Mouse (Mus musculus): ENCODE measurements at regions not wholly inside any gene's neighbourhood (a gene's known extent, or its start where the extent isn't known, plus 50 kb on each side); places are given as distances from the start of the nearest gene placed in this dataset.

GRCm38 (mm10) chr16:62981821-62982220, 127.7 kb downstream of the Pros1 start:
- H3K4me1 ChIP-seq (ENCODE audit: insufficient read depth, low read length) = no peaks in the 10 kb centered on the region
- no peaks in the 10 kb centered on the region for H3K36me3 ChIP-seq (ENCODE audit: insufficient read depth, low read length)
- WGBS = 61% methylated on average over 1 of the region's 1 CpGs
- ATAC-seq (ENCODE audit: low FRiP score, low TSS enrichment) = no peak
- H3K4me3 ChIP-seq (ENCODE audit: low read length) = no peak overlapping the region
- H3K9ac ChIP-seq (replicated peaks; ENCODE audit: low read length) = no peak overlapping the region
- no peak overlapping the region for H3K27ac ChIP-seq (ENCODE audit: low read length)
- no peaks in the 10 kb centered on the region for H3K9me3 ChIP-seq (ENCODE audit: low read length)
- no peaks in the 10 kb centered on the region for H3K27me3 ChIP-seq (ENCODE audit: insufficient read depth, low read length)
- H3K4me2 ChIP-seq (replicated peaks; ENCODE audit: low read depth, low read length) = no peak overlapping the region

GRCm38 (mm10) chr16:62982558-62982957, 128.5 kb downstream of the Pros1 start:
- ATAC-seq (ENCODE audit: low FRiP score, low TSS enrichment) = no peak
- Histone ChIP-seq H3K36me3 (ENCODE audit: insufficient read depth, low read length) (no peaks in the 10 kb centered on the region), H3K4me1 (ENCODE audit: insufficient read depth, low read length) (no peaks in the 10 kb centered on the region), H3K27me3 (ENCODE audit: insufficient read depth, low read length) (no peaks in the 10 kb centered on the region), H3K4me2 (replicated peaks; ENCODE audit: low read depth, low read length) (no peak overlapping the region), H3K4me3 (ENCODE audit: low read length) (no peak overlapping the region), H3K9me3 (ENCODE audit: low read length) (no peaks in the 10 kb centered on the region), H3K27ac (ENCODE audit: low read length) (no peak overlapping the region), H3K9ac (replicated peaks; ENCODE audit: low read length) (no peak overlapping the region)
- 58% methylated on average over 4 of the region's 4 CpGs for WGBS

- Histone ChIP-seq H3K27me3 (ENCODE audit: insufficient read depth, low read length) (no peaks in the 10 kb centered on the region), H3K9ac (replicated peaks; ENCODE audit: low read length) (no peak overlapping the region), H3K4me2 (replicated peaks; ENCODE audit: low read depth, low read length) (no peak overlapping the region), H3K4me3 (ENCODE audit: low read length) (no peak overlapping the region), H3K36me3 (ENCODE audit: insufficient read depth, low read length) (no peaks in the 10 kb centered on the region), H3K9me3 (ENCODE audit: low read length) (no peaks in the 10 kb centered on the region), H3K4me1 (ENCODE audit: insufficient read depth, low read length) (no peaks in the 10 kb centered on the region), H3K27ac (ENCODE audit: low read length) (no peak overlapping the region)
- no peak for ATAC-seq (ENCODE audit: low FRiP score, low TSS enrichment)
- WGBS = 76% methylated on average over 3 of the region's 3 CpGs
Measured at GRCm38 (mm10) chr16:62995555-62995954, 141.4 kb downstream of the Pros1 start.

GRCm38 (mm10) chr16:63011151-63011734, 157.1 kb downstream of the Pros1 start:
- H3K4me3 ChIP-seq (ENCODE audit: low read length) = no peak overlapping the region
- H3K9me3 ChIP-seq (ENCODE audit: low read length) = no peaks in the 10 kb centered on the region
- H3K27me3 ChIP-seq (ENCODE audit: insufficient read depth, low read length) = no peaks in the 10 kb centered on the region
- no peaks in the 10 kb centered on the region for H3K4me1 ChIP-seq (ENCODE audit: insufficient read depth, low read length)
- WGBS = 72% methylated on average over 4 of the region's 4 CpGs
- H3K36me3 ChIP-seq (ENCODE audit: insufficient read depth, low read length) = no peaks in the 10 kb centered on the region
- no peak overlapping the region for H3K4me2 ChIP-seq (replicated peaks; ENCODE audit: low read depth, low read length)
- no peak overlapping the region for H3K27ac ChIP-seq (ENCODE audit: low read length)
- ATAC-seq (ENCODE audit: low FRiP score, low TSS enrichment) = no peak
- no peak overlapping the region for H3K9ac ChIP-seq (replicated peaks; ENCODE audit: low read length)

GRCm38 (mm10) chr16:63014453-63014852, 160.3 kb downstream of the Pros1 start:
- ATAC-seq (ENCODE audit: low FRiP score, low TSS enrichment) = no peak

GRCm38 (mm10) chr16:63016144-63016543, 162.0 kb downstream of the Pros1 start:
- ATAC-seq (ENCODE audit: low FRiP score, low TSS enrichment) = no peak
- H3K4me1 ChIP-seq (ENCODE audit: insufficient read depth, low read length) = no peaks in the 10 kb centered on the region
- WGBS = 23% methylated on average over 1 of the region's 1 CpGs

More at GRCm38 (mm10) chr16:63014453-63014852, 160.3 kb downstream of the Pros1 start:
- no peaks in the 10 kb centered on the region for H3K27me3 ChIP-seq (ENCODE audit: insufficient read depth, low read length)
- no peaks in the 10 kb centered on the region for H3K9me3 ChIP-seq (ENCODE audit: low read length)
- H3K27ac ChIP-seq (ENCODE audit: low read length) = no peak overlapping the region
- H3K36me3 ChIP-seq (ENCODE audit: insufficient read depth, low read length) = no peaks in the 10 kb centered on the region
- H3K4me2 ChIP-seq (replicated peaks; ENCODE audit: low read depth, low read length) = no peak overlapping the region
- no peaks in the 10 kb centered on the region for H3K4me1 ChIP-seq (ENCODE audit: insufficient read depth, low read length)
- no peak overlapping the region for H3K9ac ChIP-seq (replicated peaks; ENCODE audit: low read length)
- 33% methylated on average over 7 of the region's 7 CpGs for WGBS
- H3K4me3 ChIP-seq (ENCODE audit: low read length) = no peak overlapping the region

GRCm38 (mm10) chr16:63016658-63017057, 162.6 kb downstream of the Pros1 start:
- 61% methylated on average over 2 of the region's 2 CpGs for WGBS
- Histone ChIP-seq H3K9me3 (ENCODE audit: low read length) (no peaks in the 10 kb centered on the region), H3K27me3 (ENCODE audit: insufficient read depth, low read length) (no peaks in the 10 kb centered on the region), H3K9ac (replicated peaks; ENCODE audit: low read length) (no peak overlapping the region), H3K27ac (ENCODE audit: low read length) (no peak overlapping the region), H3K4me2 (replicated peaks; ENCODE audit: low read depth, low read length) (no peak overlapping the region), H3K36me3 (ENCODE audit: insufficient read depth, low read length) (no peaks in the 10 kb centered on the region), H3K4me1 (ENCODE audit: insufficient read depth, low read length) (no peaks in the 10 kb centered on the region), H3K4me3 (ENCODE audit: low read length) (no peak overlapping the region)
- ATAC-seq (ENCODE audit: low FRiP score, low TSS enrichment) = no peak

More at GRCm38 (mm10) chr16:63016144-63016543, 162.0 kb downstream of the Pros1 start:
- Histone ChIP-seq H3K9me3 (ENCODE audit: low read length) (no peaks in the 10 kb centered on the region), H3K36me3 (ENCODE audit: insufficient read depth, low read length) (no peaks in the 10 kb centered on the region), H3K27ac (ENCODE audit: low read length) (no peak overlapping the region), H3K9ac (replicated peaks; ENCODE audit: low read length) (no peak overlapping the region), H3K4me2 (replicated peaks; ENCODE audit: low read depth, low read length) (no peak overlapping the region), H3K4me3 (ENCODE audit: low read length) (no peak overlapping the region), H3K27me3 (ENCODE audit: insufficient read depth, low read length) (no peaks in the 10 kb centered on the region)

- Histone ChIP-seq H3K9me3 (ENCODE audit: low read length) (no peaks in the 10 kb centered on the region), H3K27ac (ENCODE audit: low read length) (no peak overlapping the region), H3K4me2 (replicated peaks; ENCODE audit: low read depth, low read length) (no peak overlapping the region), H3K36me3 (ENCODE audit: insufficient read depth, low read length) (no peaks in the 10 kb centered on the region), H3K4me1 (ENCODE audit: insufficient read depth, low read length) (no peaks in the 10 kb centered on the region), H3K4me3 (ENCODE audit: low read length) (no peak overlapping the region), H3K27me3 (ENCODE audit: insufficient read depth, low read length) (no peaks in the 10 kb centered on the region), H3K9ac (replicated peaks; ENCODE audit: low read length) (no peak overlapping the region)
- no peak for ATAC-seq (ENCODE audit: low FRiP score, low TSS enrichment)
- WGBS = 93% methylated on average over 4 of the region's 4 CpGs
Measured at GRCm38 (mm10) chr16:63030399-63030798, 176.3 kb downstream of the Pros1 start.

- Histone ChIP-seq H3K4me3 (ENCODE audit: low read length) (no peak overlapping the region), H3K4me2 (replicated peaks; ENCODE audit: low read depth, low read length) (no peak overlapping the region), H3K4me1 (ENCODE audit: insufficient read depth, low read length) (no peaks in the 10 kb centered on the region), H3K27ac (ENCODE audit: low read length) (no peak overlapping the region), H3K27me3 (ENCODE audit: insufficient read depth, low read length) (no peaks in the 10 kb centered on the region), H3K9me3 (ENCODE audit: low read length) (no peaks in the 10 kb centered on the region), H3K9ac (replicated peaks; ENCODE audit: low read length) (no peak overlapping the region), H3K36me3 (ENCODE audit: insufficient read depth, low read length) (no peaks in the 10 kb centered on the region)
- WGBS = 65% methylated on average over 5 of the region's 5 CpGs
- ATAC-seq (ENCODE audit: low FRiP score, low TSS enrichment) = no peak
Measured at GRCm38 (mm10) chr16:63031035-63031434, 176.9 kb downstream of the Pros1 start.

- Histone ChIP-seq H3K4me2 (replicated peaks; ENCODE audit: low read depth, low read length) (no peak overlapping the region), H3K27me3 (ENCODE audit: insufficient read depth, low read length) (no peaks in the 10 kb centered on the region), H3K9ac (replicated peaks; ENCODE audit: low read length) (no peak overlapping the region), H3K9me3 (ENCODE audit: low read length) (no peaks in the 10 kb centered on the region), H3K4me1 (ENCODE audit: insufficient read depth, low read length) (no peaks in the 10 kb centered on the region), H3K36me3 (ENCODE audit: insufficient read depth, low read length) (no peaks in the 10 kb centered on the region), H3K27ac (ENCODE audit: low read length) (no peak overlapping the region), H3K4me3 (ENCODE audit: low read length) (no peak overlapping the region)
- no peak for ATAC-seq (ENCODE audit: low FRiP score, low TSS enrichment)
- 32% methylated on average over 6 of the region's 6 CpGs for WGBS
Measured at GRCm38 (mm10) chr16:63031802-63032201, 177.7 kb downstream of the Pros1 start.
